Mouse (Mus musculus): ENCODE data around the gene Jph4. TPM values are rescaled to one million over a fixed set of nuclear protein-coding genes. Genes with fewer than 3 reads are reported as not detected.

Gene Jph4
- total and polyA plus RNA-seq, 3 experiments, result not detected

DNA sequence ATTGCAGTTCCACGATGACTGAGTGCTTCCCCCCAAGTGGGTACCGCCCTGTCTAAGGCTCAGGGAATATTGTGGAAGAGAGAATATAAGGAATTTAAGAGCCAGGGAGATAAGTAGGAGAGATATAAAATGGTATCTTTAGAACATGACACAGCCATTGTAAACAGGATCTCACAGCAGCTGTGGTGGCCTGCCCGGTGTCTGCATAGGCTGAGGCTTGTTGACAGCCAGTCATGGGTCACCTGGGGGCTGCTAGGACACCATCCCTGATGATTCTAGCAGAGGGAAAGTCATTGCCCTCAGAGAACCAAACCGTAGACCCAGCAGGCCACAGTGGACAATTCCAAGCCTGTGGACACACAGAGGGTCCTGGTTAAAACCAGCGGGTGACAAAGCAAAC lies 34.2 kb upstream of the Jph4 start:
- DNase-seq (ENCODE audit: extremely low read depth), result no peak
- dilution Hi-C loops (cut with MboI; ENCODE audit: extremely low pct_ligation_motif_present, extremely low pct_unique_long_range_greater_than_20kb, low sequenced_read_pairs) (no loop called here), in situ Hi-C loops (cut with MboI; ENCODE audit: low pct_ligation_motif_present, low pct_unique_long_range_greater_than_20kb, low sequenced_read_pairs) (no loop called here)
- Histone ChIP-seq H3K27me3 (replicated peaks) (no peaks in the 10 kb centered on the region), H3K36me3 (replicated peaks in 1 of 2; ENCODE audit: control insufficient read depth in 1 of 2, insufficient read depth in 1 of 2, low read length in 1 of 2) (no peaks in the 10 kb centered on the region), H3K4me3 (replicated peaks in 1 of 3; ENCODE audit: low read depth in 2 of 3, low read length in 2 of 3, poor library complexity in 1 of 3) (no peak overlapping the region), H3K79me2 (replicated peaks; ENCODE audit: control insufficient read depth, extremely low read depth, insufficient read depth, poor library complexity, severe bottlenecking) (no peaks in the 10 kb centered on the region), H3K4me1 (ENCODE audit: control insufficient read depth in 1 of 2, insufficient read depth in 2 of 2) (peaks cover 13 to 52% of the 10 kb centered on the region in 2 experiments), H3K27ac (ENCODE audit: insufficient read depth, low read depth) (no peak overlapping the region), H3K9me3 (replicated peaks; ENCODE audit: low read length) (no peaks in the 10 kb centered on the region), H3K4me2 (ENCODE audit: insufficient read depth, low read depth, poor library complexity, severe bottlenecking) (no peak overlapping the region), H3K9ac (ENCODE audit: insufficient read depth, low read depth) (no peak overlapping the region)
- no peak for TF ChIP-seq ETS1 (conservative IDR thresholded peaks at IDR 0.05; ENCODE audit: low read depth, low read length)
- TF ChIP-seq TCF12 (IDR thresholded peaks at IDR 0.05; ENCODE audit: low read depth, low read length), result no peak
- no peak for TF ChIP-seq NELFE (IDR thresholded peaks at IDR 0.05; ENCODE audit: low read depth, low read length)
- TF ChIP-seq JUN (IDR thresholded peaks at IDR 0.05; ENCODE audit: insufficient read depth, low read depth, low read length), result no peak
- TF ChIP-seq RCOR1 (conservative IDR thresholded peaks at IDR 0.05; ENCODE audit: low read depth, low read length), result no peak

DNA sequence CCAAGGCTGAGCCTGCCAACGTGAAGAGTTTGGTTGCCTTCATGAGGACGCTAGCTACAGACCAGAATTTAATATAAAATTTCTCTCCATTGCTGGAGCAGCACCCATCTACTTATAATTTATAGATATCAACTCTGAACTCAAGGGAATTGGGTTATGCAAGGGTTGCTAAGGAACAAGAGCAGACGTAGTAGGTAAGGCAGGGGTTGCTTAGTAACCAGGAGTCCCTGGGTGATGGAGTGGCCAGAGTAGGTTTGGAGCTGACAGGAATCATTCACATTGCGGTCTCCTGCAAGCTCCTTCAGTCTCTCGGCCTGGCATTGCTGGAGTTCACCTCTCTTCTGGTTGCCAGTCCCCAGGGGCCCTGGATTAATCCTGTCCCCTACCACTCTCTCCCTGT lies 32.3 kb upstream of the Jph4 start:
- Histone ChIP-seq H3K79me2 (replicated peaks; ENCODE audit: control insufficient read depth, extremely low read depth, insufficient read depth, poor library complexity, severe bottlenecking) (no peaks in the 10 kb centered on the region), H3K27ac (ENCODE audit: insufficient read depth, low read depth) (no peak overlapping the region), H3K36me3 (replicated peaks in 1 of 2; ENCODE audit: control insufficient read depth in 1 of 2, insufficient read depth in 1 of 2, low read length in 1 of 2) (no peaks in the 10 kb centered on the region), H3K4me2 (ENCODE audit: insufficient read depth, low read depth, poor library complexity, severe bottlenecking) (no peak overlapping the region), H3K9me3 (replicated peaks; ENCODE audit: low read length) (no peaks in the 10 kb centered on the region), H3K4me3 (replicated peaks in 1 of 3; ENCODE audit: low read depth in 2 of 3, low read length in 2 of 3, poor library complexity in 1 of 3) (no peak overlapping the region), H3K9ac (ENCODE audit: insufficient read depth, low read depth) (no peak overlapping the region), H3K27me3 (replicated peaks) (no peaks in the 10 kb centered on the region), H3K4me1 (ENCODE audit: control insufficient read depth in 1 of 2, insufficient read depth in 2 of 2) (peaks cover 16 to 57% of the 10 kb centered on the region in 2 experiments)
- TF ChIP-seq MAFK (IDR thresholded peaks at IDR 0.05; ENCODE audit: insufficient replicate concordance, low read length) (no peak), HCFC1 (IDR thresholded peaks at IDR 0.05; ENCODE audit: low read depth, low read length) (no peak), RCOR1 (conservative IDR thresholded peaks at IDR 0.05; ENCODE audit: low read depth, low read length) (no peak), ETS1 (conservative IDR thresholded peaks at IDR 0.05; ENCODE audit: low read depth, low read length) (no peak), ZNF384 (IDR thresholded peaks at IDR 0.05; ENCODE audit: low read depth, low read length) (no peak), TBP (conservative IDR thresholded peaks at IDR 0.05; ENCODE audit: low read depth, low read length) (no peak), CHD2 (IDR thresholded peaks at IDR 0.05; ENCODE audit: low read length) (no peak), USF1 (IDR thresholded peaks at IDR 0.05; ENCODE audit: low read depth, low read length) (no peak), CTCF (conservative IDR thresholded peaks at IDR 0.05 in 1 of 2, IDR thresholded peaks at IDR 0.05 in 1 of 2; ENCODE audit: low read depth in 2 of 2, low read length in 2 of 2) (no peak), MAZ (IDR thresholded peaks at IDR 0.05; ENCODE audit: low read depth, low read length) (no peak), SIN3A (IDR thresholded peaks at IDR 0.05; ENCODE audit: low read length) (no peak), MYC (IDR thresholded peaks at IDR 0.05; ENCODE audit: low read depth, low read length) (no peak), MAX (IDR thresholded peaks at IDR 0.05; ENCODE audit: low read length) (no peak), MXI1 (IDR thresholded peaks at IDR 0.05; ENCODE audit: low read depth, low read length) (no peak), BHLHE40 (IDR thresholded peaks at IDR 0.05; ENCODE audit: low read depth, low read length) (no peak), EP300 (IDR thresholded peaks at IDR 0.05; ENCODE audit: low read length) (no peak), IRF4 (IDR thresholded peaks at IDR 0.05; ENCODE audit: low read depth, low read length) (no peak), ZMIZ1 (IDR thresholded peaks at IDR 0.05; ENCODE audit: low read depth, low read length) (no peak), TCF12 (IDR thresholded peaks at IDR 0.05; ENCODE audit: low read depth, low read length) (no peak)
- dilution Hi-C loops (cut with MboI; ENCODE audit: extremely low pct_ligation_motif_present, extremely low pct_unique_long_range_greater_than_20kb, low sequenced_read_pairs) (no loop called here), in situ Hi-C loops (cut with MboI; ENCODE audit: low pct_ligation_motif_present, low pct_unique_long_range_greater_than_20kb, low sequenced_read_pairs) (no loop called here)
- no peak for DNase-seq (ENCODE audit: extremely low read depth)
